ENCODE assay signal across 9 mouse cellular contexts in genomic region chr6:148001071-148001470, GRCm38 (mm10). TPM values are rescaled to one million over a fixed set of nuclear protein-coding genes. Genes with fewer than 3 reads are reported as not detected.
DNase-seq lines count a peak whose midpoint lies in the region; ATAC-seq and TF ChIP-seq lines count a peak whose summit lies in the region.
"Had no signal": no experiment of that assay in that cellular context is flagged by ENCODE, and none has a peak within 500 bp of the region (broad histone marks: within the 10 kb centered on the region; RNA-seq: fewer than 3 reads in every experiment).

No protein-coding gene starts in this region.

- H3K9ac ChIP-seq in neural tube, embryonic 12.5 days: no peak overlapping the region
- H3K9ac ChIP-seq in neural tube, embryonic 15.5 days (replicated peaks): no peak overlapping the region
- H3K9ac ChIP-seq in stomach, postnatal 0 days (ENCODE audit: low read length): no peak overlapping the region

- no peak overlapping the region for H3K4me3 ChIP-seq in neural tube, embryonic 12.5 days
- H3K4me3 ChIP-seq in neural tube, embryonic 15.5 days (replicated peaks): no peak overlapping the region
- no peak overlapping the region for H3K4me3 ChIP-seq in stomach, postnatal 0 days (ENCODE audit: low read depth, low read length)
- H3K4me3 ChIP-seq: megakaryocyte, embryonic 14.5 days had no signal

- no peaks in the 10 kb centered on the region for H3K4me1 ChIP-seq in neural tube, embryonic 12.5 days
- H3K4me1 ChIP-seq in neural tube, embryonic 15.5 days: no peaks in the 10 kb centered on the region
- H3K4me1 ChIP-seq in stomach, postnatal 0 days (replicated peaks; ENCODE audit: control insufficient read depth, insufficient read depth): no peaks in the 10 kb centered on the region

- TF ChIP-seq EP300 in stomach, postnatal 0 days (optimal IDR thresholded peaks at IDR 0.05): no peak

- ATAC-seq in frontal cortex, adult (ENCODE audit: low TSS enrichment): peak; percentile 67
- ATAC-seq in neural tube, embryonic 12.5 days (ENCODE audit: low FRiP score, low read depth): peak; percentile 50; the same call in 1 of the 2 replicates
- no peak for ATAC-seq in neural tube, embryonic 15.5 days (ENCODE audit: low FRiP score)
- 0 out of 2 replicates have a peak, but pooled peaks have one; percentile 42 for ATAC-seq in stomach, postnatal 0 days (ENCODE audit: low FRiP score, low TSS enrichment)
- ATAC-seq in cerebellum, adult (ENCODE audit: insufficient number of reproducible peaks, low FRiP score, low TSS enrichment): no peak

- H3K27me3 ChIP-seq in neural tube, embryonic 12.5 days (replicated peaks): no peaks in the 10 kb centered on the region
- no peaks in the 10 kb centered on the region for H3K27me3 ChIP-seq in neural tube, embryonic 15.5 days (replicated peaks)
- H3K27me3 ChIP-seq in stomach, postnatal 0 days (ENCODE audit: control insufficient read depth, insufficient read depth, low read length): no peaks in the 10 kb centered on the region

- H3K4me2 ChIP-seq in neural tube, embryonic 12.5 days (replicated peaks): no peak overlapping the region
- H3K4me2 ChIP-seq in neural tube, embryonic 15.5 days: no peak overlapping the region
- H3K4me2 ChIP-seq in stomach, postnatal 0 days (replicated peaks; ENCODE audit: low read depth): no peak overlapping the region

- TF ChIP-seq CTCF in stomach, postnatal 0 days (IDR thresholded peaks at IDR 0.05; ENCODE audit: low read depth): peak; percentile 74

- H3K9me3 ChIP-seq in neural tube, embryonic 12.5 days: no peaks in the 10 kb centered on the region
- H3K9me3 ChIP-seq in neural tube, embryonic 15.5 days (replicated peaks): no peaks in the 10 kb centered on the region
- no peaks in the 10 kb centered on the region for H3K9me3 ChIP-seq in stomach, postnatal 0 days (ENCODE audit: control insufficient read depth, low read length)
- H3K9me3 ChIP-seq: megakaryocyte, embryonic 14.5 days had no signal

- H3K27ac ChIP-seq in neural tube, embryonic 12.5 days: no peak overlapping the region
- H3K27ac ChIP-seq in neural tube, embryonic 15.5 days (replicated peaks): no peak overlapping the region
- no peak overlapping the region for H3K27ac ChIP-seq in stomach, postnatal 0 days (replicated peaks)

- no peak for DNase-seq in frontal cortex, postnatal 25 days (ENCODE audit: low spot score in 2 of 2)
- peak; percentile 13 for DNase-seq in kidney, postnatal 10 days
- DNase-seq in stomach, postnatal 0 days (ENCODE audit: low spot score): no peak
- DNase-seq in thymus, postnatal 14 days: no peak

- WGBS in neural tube, embryonic 12.5 days: 55% methylated on average over 3 of the region's 3 CpGs
- 39% methylated on average over 3 of the region's 3 CpGs for whole genome bisulfite sequencing in neural tube, embryonic 15.5 days
- WGBS in stomach, postnatal 0 days: 25% methylated on average over 3 of the region's 3 CpGs

- no peaks in the 10 kb centered on the region for H3K36me3 ChIP-seq in neural tube, embryonic 12.5 days
- no peaks in the 10 kb centered on the region for H3K36me3 ChIP-seq in neural tube, embryonic 15.5 days
- no peaks in the 10 kb centered on the region for H3K36me3 ChIP-seq in stomach, postnatal 0 days (ENCODE audit: control insufficient read depth, insufficient read depth, low read length)

RNA-seq across cellular contexts. Expression of gene Far2, which starts 46.0 kb away (rescaled TPM):
- polyA plus RNA-seq in neural tube, embryonic 12.5 days (2016; fragmentation: Nextera tagmentation; extraction: Ambion mirVana): 4.9 and 5.4 TPM in 2 replicates
- 19.3 and 24.3 TPM in 2 replicates for polyA plus RNA-seq in neural tube, embryonic 15.5 days (2015; fragmentation: Nextera tagmentation; extraction: Ambion mirVana)
- 30.8 and 31.5 TPM in 2 replicates for polyA plus RNA-seq in stomach, postnatal 0 days (2015; fragmentation: Nextera tagmentation; extraction: Ambion mirVana)

Comparison
In these comparisons a context has a peak if more than half of its experiments do, and no peak if none do; other contexts are left out.
1. ATAC-seq: peak in frontal cortex, adult (single experiment), neural tube, embryonic 12.5 days (single experiment) and stomach, postnatal 0 days (single experiment); none in neural tube, embryonic 15.5 days (single experiment) and cerebellum, adult (single experiment).